Mouse (Mus musculus): ENCODE data around the gene Ttc7.
"Not testable (repeated sequence)": the region's sequence is repeated elsewhere in the genome, so short reads cannot be mapped to it uniquely, and the experiment has no call there.

The Ttc7 gene

GRCm38 (mm10) chr17:87285731-87286465 is 3.2 kb downstream of the Ttc7 start:
- in situ Hi-C loops (cut with MboI, MseI) = no loop called here

- in situ Hi-C loops (cut with MboI, MseI) = no loop called here
Observed at GRCm38 (mm10) chr17:87286481-87287143, 3.9 kb downstream of the Ttc7 start.

GRCm38 (mm10) chr17:87287197-87287777 is 4.6 kb downstream of the Ttc7 start:
- in situ Hi-C loops (cut with MboI, MseI) = no loop called here

- in situ Hi-C loops (cut with MboI, MseI) = no loop called here
Observed at GRCm38 (mm10) chr17:87288131-87288530, 5.4 kb downstream of the Ttc7 start.

- in situ Hi-C loops (cut with MboI, MseI) = no loop called here
Observed at GRCm38 (mm10) chr17:87289367-87289766, 6.7 kb downstream of the Ttc7 start.

- in situ Hi-C loops (cut with MboI, MseI) = no loop called here
Observed at GRCm38 (mm10) chr17:87291037-87291436, 8.4 kb downstream of the Ttc7 start.

GRCm38 (mm10) chr17:87291782-87292181 is 9.1 kb downstream of the Ttc7 start:
- in situ Hi-C loops (cut with MboI, MseI) = no loop called here

GRCm38 (mm10) chr17:87293125-87293524 is 10.4 kb downstream of the Ttc7 start:
- in situ Hi-C loops (cut with MboI, MseI) = no loop called here

GRCm38 (mm10) chr17:87295738-87296137 is 13.1 kb downstream of the Ttc7 start:
- in situ Hi-C loops (cut with MboI, MseI) = no loop called here

- in situ Hi-C loops (cut with MboI, MseI) = not testable (repeated sequence)
Observed at GRCm38 (mm10) chr17:87296701-87297100, 14.0 kb downstream of the Ttc7 start.

GRCm38 (mm10) chr17:87298944-87299343 is 16.3 kb downstream of the Ttc7 start:
- in situ Hi-C loops (cut with MboI, MseI) = no loop called here

GRCm38 (mm10) chr17:87300340-87300739 is 17.7 kb downstream of the Ttc7 start:
- in situ Hi-C loops (cut with MboI, MseI) = no loop called here

- in situ Hi-C loops (cut with MboI, MseI) = not testable (repeated sequence)
Observed at GRCm38 (mm10) chr17:87301607-87302006, 18.9 kb downstream of the Ttc7 start.

GRCm38 (mm10) chr17:87302014-87302794 is 19.5 kb downstream of the Ttc7 start:
- in situ Hi-C loops (cut with MboI, MseI) = no loop called here

- in situ Hi-C loops (cut with MboI, MseI) = no loop called here
Observed at GRCm38 (mm10) chr17:87304151-87304894, 21.6 kb downstream of the Ttc7 start.

- in situ Hi-C loops (cut with MboI, MseI) = no loop called here
Observed at GRCm38 (mm10) chr17:87305065-87305464, 22.4 kb downstream of the Ttc7 start.

GRCm38 (mm10) chr17:87306746-87307145 is 24.1 kb downstream of the Ttc7 start:
- in situ Hi-C loops (cut with MboI, MseI) = no loop called here

- in situ Hi-C loops (cut with MboI, MseI) = no loop called here
Observed at GRCm38 (mm10) chr17:87309073-87309788, 26.5 kb downstream of the Ttc7 start.

- in situ Hi-C loops (cut with MboI, MseI) = no loop called here
Observed at GRCm38 (mm10) chr17:87310497-87310896, 27.8 kb downstream of the Ttc7 start.

GRCm38 (mm10) chr17:87312351-87312750 is 29.7 kb downstream of the Ttc7 start:
- in situ Hi-C loops (cut with MboI, MseI) = no loop called here
